Mouse (Mus musculus) stomach, embryonic 16.5 days (tissue): ENCODE measurements around the gene Pigm. TPM values are rescaled to one million over a fixed set of nuclear protein-coding genes. Genes with fewer than 3 reads are reported as not detected.
A peak's percentile ranks its signal among the peaks of the same experiment; 100 is the strongest.

Source experiments
- ATAC-seq: fragments of 200-750 bp; cut with Nextera tagmentation; 2 replicates; pipeline ENCODE4 v1.8.0; 2017; ENCODE audit warnings: moderate number of reproducible peaks, moderate TSS enrichment; ENCODE audit not compliant: insufficient read depth, low FRiP score
- H3K27ac ChIP-seq: fragments of 300-500 bp; sonication (generic); 2 replicates; pipeline ENCODE4 v1.5.1; 2014; ENCODE audit warnings: low read length
- H3K27me3 ChIP-seq: fragments of 300-500 bp; sonication (generic); 2 replicates; pipeline ENCODE4 v1.6.1; 2014; ENCODE audit warnings: low read length, control low read depth, mixed read lengths; ENCODE audit not compliant: control insufficient read depth, insufficient read depth
- H3K36me3 ChIP-seq: fragments of 300-500 bp; sonication (generic); 2 replicates; pipeline ENCODE4 v1.6.1; 2014; ENCODE audit warnings: low read length; ENCODE audit not compliant: control insufficient read depth, insufficient read depth
- H3K4me1 ChIP-seq: fragments of 300-500 bp; sonication (generic); 2 replicates; pipeline ENCODE4 v1.6.1; 2014; ENCODE audit warnings: low read length, control low read depth, mixed read lengths; ENCODE audit not compliant: control insufficient read depth, insufficient read depth
- H3K4me2 ChIP-seq: fragments of 300-500 bp; sonication (generic); 2 replicates; pipeline ENCODE4 v1.6.1; 2014; ENCODE audit warnings: low read depth, low read length, mixed read lengths
- H3K4me3 ChIP-seq: fragments of 300-500 bp; sonication (generic); replicated peaks from 2 replicates; pipeline ENCODE4 v1.5.1; 2014; ENCODE audit warnings: mild to moderate bottlenecking, low read length
- H3K9ac ChIP-seq: fragments of 300-500 bp; sonication (generic); 2 replicates; pipeline ENCODE4 v1.6.1; 2014; ENCODE audit warnings: low read length
- H3K9me3 ChIP-seq: fragments of 300-500 bp; sonication (generic); replicated peaks from 2 replicates; pipeline ENCODE4 v1.6.1; 2016; ENCODE audit warnings: low read length, control low read depth; ENCODE audit not compliant: control insufficient read depth
- WGBS: fragments of 180-500 bp; shearing (Covaris S2); extraction: QIAGEN DNeasy Blood & Tissue Kit; methylation state at CpG from one replicate; pipeline ENCODE4 v1.1.7; 2014; 5-methylcytosine and 5-hydroxymethylcytosine counted together
- polyA plus RNA-seq: library from polyadenylated mRNA; unstranded; fragments of >200 nt; fragmentation: Nextera tagmentation; extraction: Ambion mirVana; gene quantifications from 2 replicates; pipeline ENCODE4 v1.2.1, GENCODE M21; 2015

Gene Pigm
- polyA plus RNA-seq, 1 experiment from 2014 or later: 6.4 TPM

- no peak overlapping the region for H3K27ac ChIP-seq
- no peak overlapping the region for H3K9ac ChIP-seq
- no peak for ATAC-seq
- WGBS: 60% methylated on average over 8 of the region's 8 CpGs
- H3K36me3 ChIP-seq: no peaks in the 10 kb centered on the region
- H3K9me3 ChIP-seq: no peaks in the 10 kb centered on the region
- H3K4me1 ChIP-seq: peaks cover 7% of the 10 kb centered on the region; the same call in 1 of the 2 replicates
- H3K27me3 ChIP-seq: no peaks in the 10 kb centered on the region; the same call in 1 of the 2 replicates
- H3K4me2 ChIP-seq: no peak overlapping the region
- H3K4me3 ChIP-seq: no peak overlapping the region
Measured at GRCm38 (mm10) chr1:172393739-172394138, 17.4 kb downstream of the Pigm start.

DNA sequence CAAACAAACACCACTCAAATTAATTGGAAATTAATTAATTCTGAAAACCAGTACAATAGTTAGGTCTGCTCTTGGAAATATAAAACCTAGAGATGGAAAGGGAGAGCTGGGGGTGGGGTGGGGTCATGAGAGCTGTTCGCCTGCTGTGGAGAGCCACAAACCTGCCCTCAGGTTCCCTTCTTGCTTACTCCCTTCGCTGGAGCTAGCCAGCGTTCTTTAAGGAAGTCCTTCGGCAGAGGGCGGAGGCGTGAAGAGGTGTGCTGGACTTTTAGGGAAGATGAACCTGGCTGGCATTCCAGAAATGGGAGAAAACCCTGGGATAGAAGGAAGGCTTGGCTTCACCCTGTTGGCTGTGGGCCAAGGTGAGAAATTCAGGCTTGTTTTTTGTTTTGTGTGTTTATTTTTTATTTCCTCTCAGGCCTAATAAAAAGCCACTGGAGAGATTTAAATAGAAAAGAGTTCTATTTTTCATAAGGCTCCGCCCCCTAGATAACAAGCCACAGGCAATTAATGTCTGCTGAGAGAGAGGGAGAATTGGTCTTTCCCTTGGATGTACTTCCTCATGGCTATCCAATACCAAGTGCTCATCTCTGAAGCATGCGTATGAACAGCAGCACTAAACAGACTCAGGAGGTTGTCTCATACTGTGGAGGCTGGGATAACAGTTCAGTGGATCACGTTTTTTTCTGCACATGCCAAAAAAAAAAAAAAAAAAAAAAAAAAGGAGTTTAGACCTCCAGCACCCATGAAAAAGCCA is 20.8 kb downstream of the Pigm start:
- no peak for ATAC-seq
- Histone ChIP-seq H3K27ac (no peak overlapping the region), H3K4me2 (no peak overlapping the region), H3K9me3 (no peaks in the 10 kb centered on the region), H3K27me3 (no peaks in the 10 kb centered on the region; the same call in 1 of the 2 replicates), H3K36me3 (no peaks in the 10 kb centered on the region), H3K9ac (no peak overlapping the region), H3K4me1 (no peaks in the 10 kb centered on the region), H3K4me3 (no peak overlapping the region)
- 49% methylated on average over 9 of the region's 9 CpGs for WGBS

- Histone ChIP-seq H3K4me1 (no peaks in the 10 kb centered on the region), H3K4me3 (no peak overlapping the region), H3K9ac (peak overlapping the region; percentile 16; the same call in 1 of the 2 replicates), H3K27ac (no peak overlapping the region), H3K9me3 (no peaks in the 10 kb centered on the region), H3K27me3 (no peaks in the 10 kb centered on the region), H3K36me3 (no peaks in the 10 kb centered on the region), H3K4me2 (no peak overlapping the region)
- 35% methylated on average over 16 of the region's 16 CpGs for WGBS
- no peak for ATAC-seq
Measured at GRCm38 (mm10) chr1:172406077-172406706, 29.8 kb downstream of the Pigm start.

- WGBS: 9% methylated on average over 6 of the region's 6 CpGs
Measured at GRCm38 (mm10) chr1:172408996-172409395, 32.6 kb downstream of the Pigm start.

DNA sequence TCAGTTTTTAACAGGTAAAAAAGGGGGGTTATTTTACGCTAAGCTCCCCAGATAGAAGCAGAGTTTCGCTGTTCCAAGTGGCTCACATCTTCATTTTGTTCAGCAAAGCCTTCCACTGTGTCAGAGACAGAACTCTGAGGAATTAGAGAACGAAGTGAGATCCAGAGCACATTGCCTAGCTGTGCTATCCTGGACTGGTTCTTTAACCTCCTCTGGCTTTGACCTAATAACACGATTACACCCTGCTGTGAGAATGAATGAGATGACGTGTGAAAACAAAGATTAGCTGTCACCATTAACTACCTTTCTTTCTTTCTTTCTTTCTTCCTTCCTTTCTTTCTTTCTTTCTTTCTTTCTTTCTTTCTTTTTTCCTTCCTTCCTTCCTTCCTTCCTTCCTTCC is 33.1 kb downstream of the Pigm start:
- H3K36me3 ChIP-seq: no peaks in the 10 kb centered on the region
- H3K4me3 ChIP-seq: no peak overlapping the region
- 13% methylated on average over 5 of the region's 5 CpGs for WGBS
- H3K4me2 ChIP-seq: no peak overlapping the region
- no peaks in the 10 kb centered on the region for H3K9me3 ChIP-seq
- H3K27me3 ChIP-seq: no peaks in the 10 kb centered on the region
- H3K9ac ChIP-seq: no peak overlapping the region
- no peak for ATAC-seq
- 0 out of 2 replicates have a peak, but pooled peaks cover 4% of the 10 kb centered on the region for H3K4me1 ChIP-seq
- H3K27ac ChIP-seq: no peak overlapping the region

More at GRCm38 (mm10) chr1:172408996-172409395, 32.6 kb downstream of the Pigm start:
- no peak overlapping the region for H3K4me2 ChIP-seq
- no peak overlapping the region for H3K9ac ChIP-seq
- no peaks in the 10 kb centered on the region for H3K9me3 ChIP-seq
- no peaks in the 10 kb centered on the region for H3K27me3 ChIP-seq
- no peak for ATAC-seq
- H3K36me3 ChIP-seq: no peaks in the 10 kb centered on the region
- no peak overlapping the region for H3K4me3 ChIP-seq
- 0 out of 2 replicates have a peak, but pooled peaks cover 4% of the 10 kb centered on the region for H3K4me1 ChIP-seq
- no peak overlapping the region for H3K27ac ChIP-seq

DNA sequence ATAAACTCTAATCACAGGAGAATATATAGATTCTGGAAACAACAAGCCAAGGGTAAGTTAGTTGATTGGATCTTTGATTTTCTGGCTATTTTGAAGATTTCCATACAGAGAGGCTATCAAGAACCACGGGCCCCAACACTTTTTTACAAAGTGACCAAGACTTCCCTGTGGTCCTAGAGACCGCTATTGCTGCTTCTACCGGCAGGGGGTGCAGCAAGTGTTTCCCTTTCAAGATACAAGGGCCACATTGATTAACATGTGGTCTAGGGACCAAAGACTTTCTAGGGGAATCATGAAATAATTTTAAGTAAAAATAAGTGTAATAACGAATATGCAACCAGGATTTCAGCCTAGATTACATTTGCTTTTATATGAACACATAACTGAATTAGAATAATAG is 34.5 kb downstream of the Pigm start:
- no peak overlapping the region for H3K4me2 ChIP-seq
- no peak overlapping the region for H3K27ac ChIP-seq
- 4% methylated on average over 4 of the region's 4 CpGs for WGBS
- H3K9me3 ChIP-seq: no peaks in the 10 kb centered on the region
- no peak overlapping the region for H3K4me3 ChIP-seq
- 0 out of 2 replicates have a peak, but pooled peaks cover 4% of the 10 kb centered on the region for H3K4me1 ChIP-seq
- H3K9ac ChIP-seq: no peak overlapping the region
- no peaks in the 10 kb centered on the region for H3K36me3 ChIP-seq
- ATAC-seq: no peak
- H3K27me3 ChIP-seq: no peaks in the 10 kb centered on the region

DNA sequence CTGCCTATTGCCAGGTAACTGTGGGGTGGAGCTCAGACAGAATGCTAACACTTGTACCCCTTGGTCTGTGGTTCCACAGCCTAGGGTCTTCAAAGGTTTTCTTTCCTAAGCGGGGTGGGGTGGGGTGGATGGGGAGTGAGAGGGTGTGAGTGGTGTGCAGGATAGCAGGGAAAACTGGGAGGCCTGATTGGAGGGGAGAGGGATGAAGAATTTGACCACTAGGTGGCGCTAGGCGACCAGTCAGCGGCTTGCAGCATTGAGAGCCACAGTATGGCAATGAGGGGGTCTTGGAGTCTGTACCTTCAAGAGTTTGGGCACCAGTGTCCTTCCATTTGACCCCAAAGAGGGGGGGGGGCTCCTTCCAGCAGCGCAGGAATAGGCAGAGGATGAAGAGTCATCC is 35.9 kb downstream of the Pigm start:
- no peak overlapping the region for H3K9ac ChIP-seq
- 0 out of 2 replicates have a peak, but pooled peaks cover 4% of the 10 kb centered on the region for H3K4me1 ChIP-seq
- no peak overlapping the region for H3K4me3 ChIP-seq
- WGBS: 1% methylated on average over 5 of the region's 5 CpGs
- H3K4me2 ChIP-seq: no peak overlapping the region
- H3K9me3 ChIP-seq: no peaks in the 10 kb centered on the region
- no peak overlapping the region for H3K27ac ChIP-seq
- H3K27me3 ChIP-seq: no peaks in the 10 kb centered on the region
- H3K36me3 ChIP-seq: no peaks in the 10 kb centered on the region
- peak; percentile 83 for ATAC-seq

DNA sequence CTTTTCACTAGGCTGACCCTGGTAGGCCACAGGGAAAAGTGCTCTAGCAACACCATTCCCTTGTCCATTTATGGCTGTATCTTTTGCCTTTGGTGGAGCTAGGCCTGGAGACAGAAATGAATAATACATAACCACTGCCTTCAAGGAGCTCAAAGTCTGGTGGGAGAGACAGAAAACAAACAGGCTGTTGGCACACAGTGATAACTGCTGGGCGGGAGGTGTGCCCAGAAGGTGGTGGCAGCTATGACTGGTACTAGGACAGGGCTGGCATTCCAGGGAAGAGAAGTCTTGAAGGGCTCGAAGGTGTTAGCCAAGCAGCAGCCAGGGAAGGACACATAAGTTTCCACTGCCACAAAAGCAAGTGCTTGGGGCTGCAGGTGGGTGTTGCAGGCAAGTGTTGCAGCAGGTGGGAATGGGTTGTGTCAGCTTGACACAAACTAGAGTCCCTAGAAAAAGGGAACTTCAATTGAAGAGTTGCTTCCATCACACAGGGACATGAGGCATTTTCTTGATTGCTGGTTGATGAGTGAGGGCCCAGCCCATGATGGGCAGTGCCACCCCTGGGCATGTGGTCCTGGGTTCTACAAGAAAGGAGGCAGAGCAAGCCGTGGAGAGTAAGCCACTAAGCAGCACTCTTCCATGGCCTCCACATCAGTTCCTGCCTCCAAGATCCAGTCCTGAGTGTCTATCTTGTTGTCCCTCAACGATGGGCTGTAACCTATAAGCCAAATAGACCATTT is 37.3 kb downstream of the Pigm start:
- Histone ChIP-seq H3K9me3 (no peaks in the 10 kb centered on the region), H3K9ac (no peak overlapping the region), H3K36me3 (no peaks in the 10 kb centered on the region), H3K27ac (no peak overlapping the region), H3K4me2 (no peak overlapping the region), H3K4me3 (no peak overlapping the region), H3K4me1 (0 out of 2 replicates have a peak, but pooled peaks cover 4% of the 10 kb centered on the region), H3K27me3 (no peaks in the 10 kb centered on the region)
- WGBS: 75% methylated on average over 4 of the region's 4 CpGs
- ATAC-seq: no peak

GRCm38 (mm10) chr1:172414231-172414585 is 37.9 kb downstream of the Pigm start:
- Histone ChIP-seq H3K27me3 (no peaks in the 10 kb centered on the region), H3K4me2 (no peak overlapping the region), H3K9me3 (no peaks in the 10 kb centered on the region), H3K27ac (no peak overlapping the region), H3K4me1 (0 out of 2 replicates have a peak, but pooled peaks cover 4% of the 10 kb centered on the region), H3K4me3 (no peak overlapping the region), H3K9ac (no peak overlapping the region), H3K36me3 (no peaks in the 10 kb centered on the region)
- no peak for ATAC-seq
- 85% methylated on average over 6 of the region's 6 CpGs for WGBS
